Mouse (Mus musculus) MEL (cell line): ENCODE results near the gene Pmm1. TPM values are rescaled to one million over a fixed set of nuclear protein-coding genes. Genes with fewer than 3 reads are reported as not detected.

Source experiments
- DNase-seq: peaks from one replicate; pipeline ENCODE4 v3.0.0; 2011; ENCODE audit warnings: low read depth, low spot score
- H3K27ac ChIP-seq: 2 replicates; pipeline ENCODE4 v1.5.1; 2012; ENCODE audit warnings: low read depth, mild to moderate bottlenecking, control low read depth, low read length, moderate library complexity; ENCODE audit not compliant: control insufficient read depth
- H3K27me3 ChIP-seq, 2 experiments: fragments of 150-350 bp in 1 of 2; sonication (generic) in 1 of 2; 2 replicates each; pipeline ENCODE4 v1.6.1; 2012; ENCODE audit warnings: low read length in 2 of 2, mild to moderate bottlenecking in 2 of 2, improper control_type of control experiment in 1 of 2, moderate library complexity in 1 of 2; ENCODE audit not compliant: insufficient read depth in 2 of 2, control insufficient read depth in 1 of 2
- H3K36me3 ChIP-seq, 2 experiments: 2 replicates each; pipeline ENCODE4 v1.6.1; 2012 to 2014; ENCODE audit warnings: low read length in 2 of 2, improper control_type of control experiment in 1 of 2, inconsistent platforms in 1 of 2, mild to moderate bottlenecking in 1 of 2; ENCODE audit not compliant: insufficient read depth in 2 of 2, control insufficient read depth in 1 of 2
- H3K4me1 ChIP-seq, 2 experiments: fragments of 150-350 bp in 1 of 2; sonication (generic) in 1 of 2; 2 replicates each; pipeline ENCODE4 v1.6.1; 2012; ENCODE audit warnings: low read length in 2 of 2, improper control_type of control experiment in 1 of 2, mild to moderate bottlenecking in 1 of 2; ENCODE audit not compliant: insufficient read depth in 2 of 2, control insufficient read depth in 1 of 2
- H3K4me3 ChIP-seq, 2 experiments: fragments of 150-350 bp in 1 of 2; sonication (generic) in 1 of 2; 2 replicates each; pipeline ENCODE4 v1.5.1; 2012; ENCODE audit warnings: low read depth in 2 of 2, low read length in 2 of 2, mild to moderate bottlenecking in 2 of 2, moderate library complexity in 2 of 2, control low read depth in 1 of 2, improper control_type of control experiment in 1 of 2; ENCODE audit not compliant: control insufficient read depth in 1 of 2, insufficient read depth in 1 of 2
- H3K79me2 ChIP-seq: 2 replicates; pipeline ENCODE4 v1.6.1; 2012; ENCODE audit warnings: mild to moderate bottlenecking, low read length, moderate library complexity; ENCODE audit not compliant: control insufficient read depth, poor library complexity, insufficient read depth
- H3K9ac ChIP-seq: 2 replicates; pipeline ENCODE4 v1.6.1; 2012; ENCODE audit warnings: low read depth, mild to moderate bottlenecking, control low read depth, low read length, moderate library complexity; ENCODE audit not compliant: control insufficient read depth, poor library complexity, severe bottlenecking
- H3K9me3 ChIP-seq: fragments of 150-350 bp; sonication (generic); replicated peaks from 2 replicates; pipeline ENCODE4 v1.6.1; 2012; ENCODE audit warnings: mild to moderate bottlenecking, low read length, improper control_type of control experiment, moderate library complexity; ENCODE audit not compliant: insufficient read depth
- BHLHE40 ChIP-seq: IDR thresholded peaks from 2 replicates; pipeline ENCODE4 v1.6.1; 2012; ENCODE audit warnings: low read depth, mild to moderate bottlenecking, inconsistent platforms, low read length, improper control_type of control experiment, borderline replicate concordance
- CHD1 ChIP-seq: IDR thresholded peaks from 2 replicates; pipeline ENCODE4 v1.6.1; 2012; ENCODE audit warnings: low read depth, mild to moderate bottlenecking, inconsistent platforms, low read length, improper control_type of control experiment
- CHD2 ChIP-seq: IDR thresholded peaks from 2 replicates; pipeline ENCODE4 v1.6.1; 2011; ENCODE audit warnings: low read length, improper control_type of control experiment
- CTCF ChIP-seq, 3 experiments: IDR thresholded peaks in 2 of 3; conservative IDR thresholded peaks in 1 of 3; 2 replicates each; pipeline ENCODE4 v1.5.1; 2011 to 2012; ENCODE audit warnings: low read length in 3 of 3, low read depth in 2 of 3, mild to moderate bottlenecking in 2 of 3, improper control_type of control experiment in 1 of 3, inconsistent platforms in 1 of 3, mixed read lengths in 1 of 3, moderate library complexity in 1 of 3; ENCODE audit not compliant: control insufficient read depth in 1 of 3, insufficient read depth in 1 of 3, poor library complexity in 1 of 3, severe bottlenecking in 1 of 3
- E2F4 ChIP-seq: IDR thresholded peaks from 2 replicates; pipeline ENCODE4 v1.6.1; 2011; ENCODE audit warnings: low read depth, low read length, improper control_type of control experiment, borderline replicate concordance
- ELF1 ChIP-seq: IDR thresholded peaks from 2 replicates; pipeline ENCODE4 v1.6.1; 2014; ENCODE audit warnings: low read depth, mild to moderate bottlenecking, inconsistent platforms, low read length, improper control_type of control experiment, moderate library complexity
- EP300 ChIP-seq, 2 experiments: IDR thresholded peaks; 2 replicates each; pipeline ENCODE4 v1.6.1; 2011; ENCODE audit warnings: improper control_type of control experiment in 2 of 2, low read length in 2 of 2, low read depth in 1 of 2, mild to moderate bottlenecking in 1 of 2
- ETS1 ChIP-seq: IDR thresholded peaks from 2 replicates; pipeline ENCODE4 v1.6.1; 2012; ENCODE audit warnings: low read depth, mild to moderate bottlenecking, inconsistent platforms, low read length, improper control_type of control experiment, moderate library complexity
- GABPA ChIP-seq: IDR thresholded peaks from 2 replicates; pipeline ENCODE4 v1.6.1; 2012; ENCODE audit warnings: low read depth, mild to moderate bottlenecking, inconsistent platforms, low read length, improper control_type of control experiment, moderate library complexity
- GATA1 ChIP-seq: IDR thresholded peaks from 2 replicates; pipeline ENCODE4 v1.6.1; 2011; ENCODE audit warnings: low read depth, low read length, improper control_type of control experiment
- HCFC1 ChIP-seq: IDR thresholded peaks from 2 replicates; pipeline ENCODE4 v1.6.1; 2012; ENCODE audit warnings: low read depth, mild to moderate bottlenecking, inconsistent platforms, low read length, improper control_type of control experiment, moderate library complexity
- JUND ChIP-seq: IDR thresholded peaks from 2 replicates; pipeline ENCODE4 v1.6.1; 2011; ENCODE audit warnings: low read depth, mild to moderate bottlenecking, improper control_type of control experiment, low read length
- KAT2A ChIP-seq: conservative IDR thresholded peaks from 2 replicates; pipeline ENCODE4 v1.6.1; 2012; ENCODE audit warnings: low read depth, low read length, improper control_type of control experiment, inconsistent platforms
- MAFK ChIP-seq: IDR thresholded peaks from 2 replicates; pipeline ENCODE4 v1.6.1; 2011; ENCODE audit warnings: low read depth, mild to moderate bottlenecking, low read length, improper control_type of control experiment, borderline replicate concordance
- MAX ChIP-seq: IDR thresholded peaks from 2 replicates; pipeline ENCODE4 v1.6.1; 2011; ENCODE audit warnings: low read length, improper control_type of control experiment
- MAZ ChIP-seq: IDR thresholded peaks from 2 replicates; pipeline ENCODE4 v1.6.1; 2012; ENCODE audit warnings: low read depth, mild to moderate bottlenecking, inconsistent platforms, low read length, improper control_type of control experiment
- MEF2A ChIP-seq: IDR thresholded peaks from 2 replicates; pipeline ENCODE4 v1.6.1; 2014; ENCODE audit warnings: low read depth, mild to moderate bottlenecking, inconsistent platforms, low read length, improper control_type of control experiment; ENCODE audit not compliant: poor library complexity, insufficient replicate concordance, severe bottlenecking; ENCODE audit errors: extremely low read depth
- MXI1 ChIP-seq: IDR thresholded peaks from 2 replicates; pipeline ENCODE4 v1.6.1; 2011; ENCODE audit warnings: mild to moderate bottlenecking, low read depth, low read length, improper control_type of control experiment
- MYC ChIP-seq: IDR thresholded peaks from 2 replicates; pipeline ENCODE4 v1.6.1; 2011; ENCODE audit warnings: low read depth, mild to moderate bottlenecking, low read length, improper control_type of control experiment, moderate library complexity
- NELFE ChIP-seq: IDR thresholded peaks from 2 replicates; pipeline ENCODE4 v1.6.1; 2011; ENCODE audit warnings: low read depth, low read length, improper control_type of control experiment
- NRF1 ChIP-seq: IDR thresholded peaks from 2 replicates; pipeline ENCODE4 v1.6.1; 2014; ENCODE audit warnings: low read depth, mild to moderate bottlenecking, inconsistent platforms, low read length, improper control_type of control experiment, moderate library complexity; ENCODE audit not compliant: poor library complexity, insufficient read depth, severe bottlenecking
- POLR2A ChIP-seq, 2 experiments: IDR thresholded peaks; 2 replicates each; pipeline ENCODE4 v1.6.1; 2011 to 2012; ENCODE audit warnings: low read length in 2 of 2, mild to moderate bottlenecking in 2 of 2, control low read depth in 1 of 2, improper control_type of control experiment in 1 of 2, low read depth in 1 of 2, moderate library complexity in 1 of 2; ENCODE audit not compliant: control insufficient read depth in 1 of 2, insufficient read depth in 1 of 2, poor library complexity in 1 of 2
- POLR2AphosphoS2 ChIP-seq: IDR thresholded peaks from 2 replicates; pipeline ENCODE4 v1.6.1; 2011; ENCODE audit warnings: low read length, improper control_type of control experiment
- POLR2AphosphoS5 ChIP-seq: IDR thresholded peaks from 2 replicates; pipeline ENCODE4 v1.6.1; 2012; ENCODE audit warnings: low read depth, borderline replicate concordance, mild to moderate bottlenecking, inconsistent platforms, low read length, moderate library complexity, mixed read lengths
- RAD21 ChIP-seq: IDR thresholded peaks from 2 replicates; pipeline ENCODE4 v1.6.1; 2011; ENCODE audit warnings: mild to moderate bottlenecking, low read depth, low read length, improper control_type of control experiment
- RCOR1 ChIP-seq: IDR thresholded peaks from 2 replicates; pipeline ENCODE4 v1.6.1; 2012; ENCODE audit warnings: low read depth, mild to moderate bottlenecking, inconsistent platforms, low read length, improper control_type of control experiment
- SIN3A ChIP-seq: IDR thresholded peaks from 2 replicates; pipeline ENCODE4 v1.6.1; 2012; ENCODE audit warnings: low read length, improper control_type of control experiment, inconsistent platforms
- SMC3 ChIP-seq: IDR thresholded peaks from 2 replicates; pipeline ENCODE4 v1.6.1; 2011; ENCODE audit warnings: low read depth, low read length, improper control_type of control experiment
- TAL1 ChIP-seq: IDR thresholded peaks from 2 replicates; pipeline ENCODE4 v1.6.1; 2012; ENCODE audit warnings: mild to moderate bottlenecking, inconsistent platforms, low read length, moderate library complexity, mixed read lengths
- TBP ChIP-seq: IDR thresholded peaks from 2 replicates; pipeline ENCODE4 v1.8.0; 2011; ENCODE audit warnings: low read depth, low read length, improper control_type of control experiment
- TCF12 ChIP-seq: IDR thresholded peaks from 2 replicates; pipeline ENCODE4 v1.6.1; 2014; ENCODE audit warnings: low read depth, mild to moderate bottlenecking, inconsistent platforms, low read length, improper control_type of control experiment, moderate library complexity
- UBTF ChIP-seq: IDR thresholded peaks from 2 replicates; pipeline ENCODE4 v1.6.1; 2012; ENCODE audit warnings: low read depth, mild to moderate bottlenecking, inconsistent platforms, low read length, improper control_type of control experiment, moderate library complexity, borderline replicate concordance; ENCODE audit not compliant: insufficient read depth
- USF1 ChIP-seq: IDR thresholded peaks from 2 replicates; pipeline ENCODE4 v1.6.1; 2014; ENCODE audit warnings: low read depth, mild to moderate bottlenecking, inconsistent platforms, low read length, improper control_type of control experiment, moderate library complexity
- USF2 ChIP-seq, 2 experiments: IDR thresholded peaks; 2 replicates each; pipeline ENCODE4 v1.6.1; 2011 to 2012; ENCODE audit warnings: improper control_type of control experiment in 2 of 2, low read length in 2 of 2, borderline replicate concordance in 1 of 2, inconsistent platforms in 1 of 2, low read depth in 1 of 2, mild to moderate bottlenecking in 1 of 2; ENCODE audit not compliant: insufficient read depth in 1 of 2
- ZC3H11A ChIP-seq: IDR thresholded peaks from 2 replicates; pipeline ENCODE4 v1.6.1; 2012; ENCODE audit warnings: low read depth, mild to moderate bottlenecking, inconsistent platforms, low read length, improper control_type of control experiment
- ZKSCAN1 ChIP-seq: IDR thresholded peaks from 2 replicates; pipeline ENCODE4 v1.6.1; 2012; ENCODE audit warnings: low read depth, mild to moderate bottlenecking, inconsistent platforms, low read length, improper control_type of control experiment, moderate library complexity
- ZMIZ1 ChIP-seq: IDR thresholded peaks from 2 replicates; pipeline ENCODE4 v1.6.1; 2012; ENCODE audit warnings: low read depth, mild to moderate bottlenecking, inconsistent platforms, low read length, improper control_type of control experiment, moderate library complexity
- ZNF384 ChIP-seq: IDR thresholded peaks from 2 replicates; pipeline ENCODE4 v1.6.1; 2012; ENCODE audit warnings: low read depth, mild to moderate bottlenecking, inconsistent platforms, low read length, improper control_type of control experiment
- polyA plus RNA-seq, 2 experiments: library from polyadenylated mRNA; stranded (reverse) in 1 of 2; unstranded in 1 of 2; fragments of >175 nt in 1 of 2; fragments of >200 nt in 1 of 2; gene quantifications; 2 replicates each; pipeline versions ENCODE4 v1.2.1 to v1.2.4; 2012; ENCODE audit warnings: low replicate concordance in 2 of 2, low read depth in 1 of 2; ENCODE audit not compliant: insufficient read length in 2 of 2, insufficient read depth in 1 of 2, missing spikeins in 1 of 2
- total RNA-seq: library from RNA; depleted of rRNA; stranded (reverse); fragments of 300-350 nt; gene quantifications from 2 replicates; pipeline ENCODE4 v1.2.3, GENCODE M21; 2012

Gene Pmm1
- total and polyA plus RNA-seq, 3 experiments, result 72.7 to 111 TPM; not detected in 1

DNA sequence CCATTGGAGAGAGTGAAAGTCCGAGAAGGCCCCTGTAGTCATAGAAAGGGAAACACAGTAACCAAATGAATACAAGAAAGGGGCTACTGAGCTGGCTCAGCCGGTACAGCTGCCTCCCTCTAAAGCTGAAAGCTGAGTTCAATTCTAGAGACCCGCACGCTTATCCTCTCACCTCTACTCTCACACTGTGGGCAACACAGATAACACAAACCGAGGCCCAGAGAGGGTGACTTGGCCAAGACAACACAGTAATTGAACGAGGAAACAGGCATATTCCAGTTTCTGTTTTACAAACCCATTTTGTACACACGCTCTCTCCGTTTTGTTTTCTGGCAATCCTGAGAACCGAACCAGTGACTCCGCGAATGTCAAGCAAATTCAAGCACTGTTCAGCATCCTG is 35.8 kb downstream of the Pmm1 start:
- TF ChIP-seq GABPA, result no peak
- TF ChIP-seq RCOR1, result no peak
- TF ChIP-seq E2F4, result no peak
- no peak for TF ChIP-seq POLR2AphosphoS2
- TF ChIP-seq MXI1, result no peak
- no peak for TF ChIP-seq MAFK
- TF ChIP-seq POLR2AphosphoS5, result no peak
- TF ChIP-seq TCF12, result peak; percentile 39; the same call in 1 of the 2 replicates
- no peak for TF ChIP-seq JUND
- TF ChIP-seq KAT2A, result no peak
- no peak for TF ChIP-seq MYC
- TF ChIP-seq GATA1, result peak; percentile 79
- TF ChIP-seq ELF1, result no peak
- TF ChIP-seq ZNF384, result no peak
- no peak for TF ChIP-seq MEF2A
- TF ChIP-seq POLR2A (IDR thresholded peaks at IDR 0.05; ENCODE audit: control insufficient read depth in 1 of 2, insufficient read depth in 1 of 2, low read depth in 1 of 2, low read length in 2 of 2, poor library complexity in 1 of 2), result no peak
- TF ChIP-seq CHD2, result no peak
- no peak for TF ChIP-seq NRF1
- TF ChIP-seq MAZ, result no peak
- TF ChIP-seq ETS1, result no peak; the same call in 1 of the 2 replicates
- no peak for TF ChIP-seq CHD1
- peak in 1 of 2 experiments; percentile 34; a peak in 1 of 4 replicates for TF ChIP-seq EP300 (IDR thresholded peaks at IDR 0.05; ENCODE audit: low read depth in 1 of 2, low read length in 2 of 2)
- no peak for TF ChIP-seq MAX
- TF ChIP-seq SIN3A, result peak; percentile 58; the same call in 1 of the 2 replicates
- TF ChIP-seq USF1, result no peak
- TF ChIP-seq ZKSCAN1, result no peak
- TF ChIP-seq CTCF (IDR thresholded peaks at IDR 0.05 in 2 of 3, conservative IDR thresholded peaks at IDR 0.05 in 1 of 3; ENCODE audit: control insufficient read depth in 1 of 3, insufficient read depth in 1 of 3, low read depth in 2 of 3, low read length in 3 of 3, poor library complexity in 1 of 3, severe bottlenecking in 1 of 3), result no peak
- TF ChIP-seq UBTF, result no peak
- no peak for TF ChIP-seq BHLHE40
- no peak for TF ChIP-seq TBP
- TF ChIP-seq ZC3H11A, result no peak
- no peak for TF ChIP-seq USF2 (IDR thresholded peaks at IDR 0.05; ENCODE audit: borderline replicate concordance in 1 of 2, insufficient read depth in 1 of 2, low read depth in 1 of 2, low read length in 2 of 2)
- no peak for TF ChIP-seq NELFE
- peak; percentile 53 for TF ChIP-seq TAL1
- no peak for TF ChIP-seq ZMIZ1
- no peak for TF ChIP-seq HCFC1
- TF ChIP-seq RAD21, result no peak
- no peak for TF ChIP-seq SMC3
- TF ChIP-seq, all 39 proteins: peak for 5
- peaks cover 0 to 15% of the 10 kb centered on the region in 2 experiments; a peak in 3 of 4 replicates for H3K4me1 ChIP-seq
- H3K4me3 ChIP-seq, result peak overlapping the region; percentile 85 to 91
- no peaks in the 10 kb centered on the region for H3K27me3 ChIP-seq
- H3K27ac ChIP-seq, result peak overlapping the region; percentile 69
- peaks cover 38% of the 10 kb centered on the region for H3K79me2 ChIP-seq
- no peaks in the 10 kb centered on the region for H3K9me3 ChIP-seq
- peak; percentile 79 for DNase-seq
- H3K9ac ChIP-seq, result peak overlapping the region; percentile 95
- H3K36me3 ChIP-seq, result peaks cover 0 to 14% of the 10 kb centered on the region in 2 experiments; a peak in 2 of 4 replicates
